Mouse (Mus musculus) forebrain, embryonic 13.5 days (tissue): Measurements from ENCODE around the gene Art2b. TPM values are rescaled to one million over a fixed set of nuclear protein-coding genes. Genes with fewer than 3 reads are reported as not detected.

Source experiments
- ATAC-seq: fragments of 200-750 bp; cut with Nextera tagmentation; 2 replicates; pipeline ENCODE4 v1.8.0; 2017
- H3K27ac ChIP-seq: fragments of 300-500 bp; sonication (generic); 2 replicates; pipeline ENCODE4 v1.5.1; 2015; ENCODE audit warnings: inconsistent platforms, mild to moderate bottlenecking, moderate library complexity
- H3K27me3 ChIP-seq: fragments of 300-500 bp; sonication (generic); 2 replicates; pipeline ENCODE4 v1.6.1; 2015; ENCODE audit warnings: mild to moderate bottlenecking, inconsistent platforms
- H3K36me3 ChIP-seq: fragments of 300-500 bp; sonication (generic); 2 replicates; pipeline ENCODE4 v1.6.1; 2015; ENCODE audit warnings: mild to moderate bottlenecking, inconsistent platforms; ENCODE audit not compliant: poor library complexity, severe bottlenecking
- H3K4me1 ChIP-seq: fragments of 300-500 bp; sonication (generic); 2 replicates; pipeline ENCODE4 v1.6.1; 2015; ENCODE audit warnings: inconsistent platforms
- H3K4me2 ChIP-seq: fragments of 300-500 bp; sonication (generic); 2 replicates; pipeline ENCODE4 v1.6.1; 2015; ENCODE audit warnings: inconsistent platforms, mild to moderate bottlenecking, moderate library complexity
- H3K4me3 ChIP-seq: fragments of 300-500 bp; sonication (generic); 2 replicates; pipeline ENCODE4 v1.5.1; 2015; ENCODE audit warnings: mild to moderate bottlenecking, inconsistent platforms
- H3K9ac ChIP-seq: fragments of 300-500 bp; sonication (generic); 2 replicates; pipeline ENCODE4 v1.6.1; 2015; ENCODE audit warnings: mild to moderate bottlenecking, inconsistent platforms
- H3K9me3 ChIP-seq: fragments of 300-500 bp; sonication (generic); replicated peaks from 2 replicates; pipeline ENCODE4 v1.6.1; 2016; ENCODE audit warnings: inconsistent platforms
- WGBS: fragments of 180-500 bp; shearing (Covaris S2); methylation state at CpG from one replicate; pipeline ENCODE4 v1.1.7; 2015; 5-methylcytosine and 5-hydroxymethylcytosine counted together
- polyA plus RNA-seq: library from polyadenylated mRNA; unstranded; fragments of >200 nt; fragmentation: Nextera tagmentation; extraction: Ambion mirVana; gene quantifications from 2 replicates; pipeline ENCODE4 v1.2.1, GENCODE M21; 2015

Art2b gene
- polyA plus RNA-seq, 1 experiment from 2014 or later = not detected

- no peak overlapping the region for H3K4me2 ChIP-seq
- ATAC-seq = no peak
- no peak overlapping the region for H3K9ac ChIP-seq
- no peaks in the 10 kb centered on the region for H3K9me3 ChIP-seq
- peaks cover 3% of the 10 kb centered on the region; the same call in 1 of the 2 replicates for H3K4me1 ChIP-seq
- WGBS = 77% methylated on average over 10 of the region's 10 CpGs
- no peak overlapping the region for H3K4me3 ChIP-seq
- no peaks in the 10 kb centered on the region for H3K36me3 ChIP-seq
- H3K27me3 ChIP-seq = no peaks in the 10 kb centered on the region
- no peak overlapping the region for H3K27ac ChIP-seq
Observed at GRCm38 (mm10) chr7:101535102-101535501, 50.3 kb downstream of the Art2b start.

DNA sequence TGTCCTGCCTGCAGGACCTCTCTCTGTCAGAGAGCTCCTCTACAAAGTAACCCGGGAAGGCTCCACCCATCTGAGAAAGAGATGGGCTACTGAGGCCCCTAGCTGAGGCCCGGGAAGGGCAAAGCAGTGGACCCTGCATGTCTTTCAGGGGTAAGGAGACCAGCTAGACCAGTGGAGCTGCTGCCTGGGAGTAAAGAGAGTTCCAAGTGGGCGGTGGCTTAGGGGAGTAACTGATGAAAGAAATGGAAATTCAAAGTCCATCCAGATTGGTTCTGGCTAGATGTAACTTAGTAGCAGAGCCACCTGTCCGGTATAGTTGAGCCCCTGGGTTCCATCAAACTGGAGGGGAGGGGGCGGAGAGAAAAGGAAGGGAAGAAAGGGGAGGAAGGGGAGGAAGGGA is 51.0 kb downstream of the Art2b start:
- WGBS = 30% methylated on average over 5 of the region's 5 CpGs

More for the DNA sequence above, 51.0 kb downstream of the Art2b start:
- no peaks in the 10 kb centered on the region for H3K36me3 ChIP-seq
- peaks cover 3% of the 10 kb centered on the region; the same call in 1 of the 2 replicates for H3K4me1 ChIP-seq
- no peak overlapping the region for H3K9ac ChIP-seq
- ATAC-seq = no peak
- H3K4me3 ChIP-seq = no peak overlapping the region
- H3K27me3 ChIP-seq = no peaks in the 10 kb centered on the region
- no peak overlapping the region for H3K4me2 ChIP-seq
- H3K9me3 ChIP-seq = no peaks in the 10 kb centered on the region
- H3K27ac ChIP-seq = no peak overlapping the region

Other genes with a start within 250 kb of the Art2b start
- gene Arap1, start 237.5 kb downstream of the Art2b start, polyA plus RNA-seq = 4.8 and 6.0 TPM in 2 replicates
- not detected in 2 replicates for gene Gm45837, start 174.7 kb downstream of the Art2b start, polyA plus RNA-seq
- gene Pde2a, start 163.9 kb downstream of the Art2b start, polyA plus RNA-seq = 26.2 and 32.2 TPM in 2 replicates
- 35.4 and 40.8 TPM in 2 replicates for gene Clpb, start 78.0 kb upstream of the Art2b start, polyA plus RNA-seq
- gene Phox2a, start 232.7 kb upstream of the Art2b start, polyA plus RNA-seq = 0.10 TPM in 1 of 2 replicates, not detected in the other